Mouse (Mus musculus) thymus, postnatal 36 days (tissue): ENCODE measurements around the gene Hmgb1.

Source experiments
- DNase-seq, 2 experiments: peaks; one replicate each; pipeline ENCODE4 v3.0.0; 2022; ENCODE audit warnings: mixed read lengths in 2 of 2

Gene Hmgb1

DNA sequence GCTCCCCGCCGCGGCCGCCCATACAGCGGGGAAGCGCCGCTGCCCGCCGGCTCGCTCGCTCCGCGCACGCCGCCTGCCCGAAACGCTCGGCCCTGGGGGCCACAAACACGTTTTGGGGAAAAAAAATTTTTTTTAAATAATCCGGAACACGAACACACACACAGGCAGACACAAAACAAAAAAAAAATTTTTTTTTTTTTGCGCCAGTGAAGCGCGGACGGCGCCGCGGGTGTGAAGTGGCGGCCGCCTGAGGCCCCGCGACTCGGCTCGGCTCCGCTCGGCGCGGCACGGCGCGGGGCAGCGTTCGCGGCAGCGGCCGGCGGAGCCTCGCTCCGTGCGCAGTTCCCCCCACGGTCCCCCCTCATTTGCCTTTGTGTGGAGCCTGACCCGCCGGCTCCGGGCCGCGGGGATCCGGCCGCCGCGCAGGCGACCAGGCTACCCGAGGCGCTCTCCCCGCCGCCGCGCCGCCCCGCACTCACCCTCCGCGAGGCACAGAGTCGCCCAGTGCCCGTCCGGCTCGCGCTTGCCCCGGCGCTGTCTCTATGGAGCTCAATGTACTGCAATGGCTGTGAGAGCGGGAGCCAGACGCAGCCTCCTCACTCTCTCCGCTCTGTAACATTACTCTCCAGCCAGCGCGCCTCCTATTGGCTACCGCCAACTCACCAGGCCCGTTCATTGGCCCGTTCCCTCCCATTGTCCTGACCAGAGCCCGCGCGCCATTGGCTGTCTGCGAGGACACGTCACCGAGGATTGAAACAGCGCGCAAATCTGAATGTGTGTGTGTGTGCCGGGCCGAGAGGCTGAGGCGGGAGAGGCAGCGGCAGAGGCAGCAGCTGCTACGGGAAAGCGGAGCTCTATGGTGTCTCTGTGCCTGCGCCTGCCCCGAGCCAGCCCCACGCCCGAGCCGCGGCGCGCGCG lies 131.6 kb downstream of the Hmgb1 start:
- peak; percentile 99 to 100 for DNase-seq

DNA sequence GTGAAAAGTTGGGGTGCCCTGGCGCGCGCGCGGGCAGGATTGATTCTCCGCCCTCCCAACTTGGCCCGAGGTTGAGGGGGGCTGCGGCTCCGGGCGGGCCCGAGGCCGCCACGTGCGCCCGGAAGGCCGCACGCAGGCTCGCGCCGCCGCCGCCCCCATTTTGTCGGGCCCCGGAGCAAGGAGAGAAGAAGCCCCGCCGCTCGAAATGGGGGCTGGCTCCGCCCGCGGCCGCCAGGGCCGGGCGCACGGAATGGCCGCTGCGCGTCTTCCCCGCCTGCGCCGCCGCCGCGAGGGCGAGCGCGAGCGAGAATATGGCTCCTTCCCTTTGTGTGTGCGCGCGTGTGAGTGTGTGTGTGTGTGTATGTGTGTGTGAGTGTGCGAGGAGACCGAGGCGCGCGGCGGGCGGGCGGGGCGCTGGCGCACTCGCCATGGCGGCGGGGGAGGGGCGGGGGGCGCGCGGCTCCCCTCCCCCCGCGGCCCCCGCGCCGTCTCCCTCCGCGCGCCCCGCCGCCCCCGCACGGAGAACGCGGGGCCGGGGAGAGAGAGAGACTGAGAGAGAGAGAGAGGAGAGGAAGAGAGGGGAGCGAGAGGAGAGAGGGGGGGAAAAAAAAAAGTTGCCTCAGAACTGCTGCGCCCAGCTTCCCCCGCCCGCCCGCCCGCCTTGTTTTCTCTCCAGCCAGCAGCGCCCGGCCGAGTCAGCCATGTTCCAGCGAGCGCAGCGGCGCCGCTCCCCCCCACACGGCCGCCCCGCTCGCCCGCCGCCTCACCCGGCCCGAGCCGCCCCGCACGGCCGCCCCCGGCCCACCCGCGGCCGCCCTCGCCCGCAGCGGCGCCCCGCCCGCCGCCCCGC lies 132.5 kb downstream of the Hmgb1 start:
- DNase-seq, result peak; percentile 81 to 87

DNA sequence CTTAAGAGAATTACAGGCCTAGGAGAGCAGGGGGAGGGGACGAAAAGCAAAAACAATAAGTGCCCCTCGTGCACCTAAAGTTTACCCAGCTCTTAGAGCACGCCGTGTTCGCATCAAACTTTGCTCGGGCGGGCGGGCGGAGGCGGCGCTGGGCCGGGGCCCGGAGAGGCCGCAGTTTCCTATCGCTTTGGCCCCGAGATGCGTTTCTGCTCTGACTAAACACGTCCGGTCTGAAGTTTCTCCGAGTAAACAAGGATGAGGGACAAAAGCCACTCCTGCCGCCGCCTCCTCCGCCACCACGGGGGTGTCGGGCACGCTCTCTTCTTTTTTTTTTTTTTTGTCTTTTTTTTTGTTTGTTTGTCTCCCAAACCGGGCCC lies 133.1 kb downstream of the Hmgb1 start:
- DNase-seq, result no peak

DNA sequence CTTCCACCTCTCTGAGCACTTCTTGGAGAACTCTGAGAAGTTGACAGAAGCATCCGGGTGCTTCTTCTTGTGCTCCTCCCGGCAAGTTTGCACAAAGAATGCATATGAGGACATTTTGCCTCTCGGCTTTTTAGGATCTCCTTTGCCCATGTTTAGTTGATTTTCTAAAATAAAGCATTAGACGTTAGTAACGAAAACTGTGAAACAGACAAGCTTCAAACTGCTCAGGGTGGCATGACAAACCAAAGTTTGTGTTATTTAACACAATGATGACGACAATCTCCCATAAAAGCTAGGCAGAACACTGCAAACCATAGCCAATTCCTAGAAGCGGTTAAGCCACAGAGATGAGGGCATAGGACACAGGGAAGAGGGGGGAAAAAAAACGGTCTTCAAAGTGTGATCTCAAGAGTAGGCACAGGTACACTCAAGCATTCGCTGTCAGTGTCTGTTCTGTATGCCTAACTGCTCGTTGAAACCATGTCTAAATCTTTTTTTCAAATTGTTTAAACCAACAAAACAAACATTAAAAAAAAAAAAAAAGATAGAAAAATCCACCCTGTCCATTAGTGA lies 133.6 kb downstream of the Hmgb1 start:
- DNase-seq, result no peak

DNA sequence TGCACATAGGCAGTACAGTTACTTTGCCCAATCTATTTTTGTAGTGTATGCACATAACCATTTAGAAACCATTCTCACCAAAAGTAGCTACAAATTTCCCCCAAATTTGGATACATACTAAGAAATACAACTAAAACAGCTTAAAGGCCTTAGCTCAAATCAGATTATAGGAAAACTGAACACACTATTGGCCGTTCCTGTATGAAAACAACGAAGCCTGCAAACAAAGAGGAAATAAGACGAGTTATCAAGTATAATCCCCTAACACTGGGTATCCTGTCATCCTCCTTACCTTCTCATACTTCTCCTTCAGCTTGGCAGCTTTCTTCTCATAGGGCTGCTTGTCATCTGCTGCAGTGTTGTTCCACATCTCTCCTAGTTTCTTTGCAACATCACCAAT lies 134.9 kb downstream of the Hmgb1 start:
- no peak for DNase-seq

DNA sequence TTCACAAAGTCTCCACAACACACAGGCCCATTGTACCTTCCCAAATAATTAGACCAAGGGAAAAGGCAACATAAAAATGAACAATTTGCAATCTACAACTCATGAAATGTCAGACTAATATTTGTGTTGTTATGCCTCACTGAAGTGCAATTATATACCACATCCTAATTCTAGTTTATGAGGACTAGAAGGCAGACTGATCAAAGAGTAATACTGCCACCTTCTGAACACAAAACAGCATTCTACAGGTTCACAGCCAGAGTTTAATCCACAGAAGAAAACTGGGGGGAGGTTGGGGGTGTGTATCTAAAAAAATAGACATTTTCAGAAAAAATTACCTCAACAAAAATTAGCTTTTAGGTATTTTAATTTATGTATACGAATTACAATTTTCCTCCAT lies 135.3 kb downstream of the Hmgb1 start:
- DNase-seq, result no peak

DNA sequence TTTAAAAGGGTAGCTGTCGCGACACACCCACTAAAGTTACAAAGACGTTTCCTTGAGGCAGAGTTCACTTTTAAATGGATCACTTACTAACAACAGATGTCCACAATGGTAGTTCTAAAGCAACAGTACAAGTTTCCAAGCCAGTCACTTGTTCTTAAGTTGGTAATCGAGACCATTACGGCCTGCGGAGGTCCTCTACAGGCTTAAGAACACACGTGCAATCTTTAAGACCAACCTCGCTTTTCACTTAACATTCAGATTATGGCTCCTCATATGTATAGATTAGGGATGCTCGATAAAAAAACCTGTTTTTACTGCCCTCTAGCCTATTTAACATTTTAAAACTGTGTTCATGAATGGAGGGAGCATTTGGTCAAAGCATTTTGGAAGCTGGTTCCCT lies 137.6 kb downstream of the Hmgb1 start:
- DNase-seq, result no peak

DNA sequence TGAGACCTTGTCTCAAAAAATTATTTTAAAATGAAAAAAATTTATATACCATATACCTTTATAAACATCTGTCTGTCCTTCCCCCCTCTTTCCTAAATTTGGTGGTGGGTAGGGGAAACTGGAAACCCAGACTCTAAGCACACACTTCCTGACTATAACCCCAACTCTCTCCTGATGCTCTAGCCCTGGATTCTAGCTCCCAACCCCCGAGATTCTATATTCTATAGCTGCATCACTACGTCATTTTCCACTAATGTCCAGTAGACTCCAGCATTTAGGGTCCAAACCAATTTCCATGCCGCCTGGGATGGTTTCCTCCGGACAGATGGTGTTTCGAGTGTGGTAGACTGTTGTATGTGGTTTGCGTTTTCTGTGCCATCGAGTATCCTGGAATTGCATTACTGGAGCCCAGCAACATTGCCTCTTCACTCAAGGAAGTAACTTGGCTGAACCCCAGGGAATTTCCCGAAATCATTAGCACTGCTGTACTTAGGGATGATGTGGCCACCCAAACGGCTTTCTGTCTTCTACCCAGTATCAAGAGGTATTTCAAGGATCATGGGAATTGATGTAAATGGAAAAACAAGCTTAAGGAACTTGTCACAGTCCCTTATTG lies 138.7 kb downstream of the Hmgb1 start:
- DNase-seq, result no peak

DNA sequence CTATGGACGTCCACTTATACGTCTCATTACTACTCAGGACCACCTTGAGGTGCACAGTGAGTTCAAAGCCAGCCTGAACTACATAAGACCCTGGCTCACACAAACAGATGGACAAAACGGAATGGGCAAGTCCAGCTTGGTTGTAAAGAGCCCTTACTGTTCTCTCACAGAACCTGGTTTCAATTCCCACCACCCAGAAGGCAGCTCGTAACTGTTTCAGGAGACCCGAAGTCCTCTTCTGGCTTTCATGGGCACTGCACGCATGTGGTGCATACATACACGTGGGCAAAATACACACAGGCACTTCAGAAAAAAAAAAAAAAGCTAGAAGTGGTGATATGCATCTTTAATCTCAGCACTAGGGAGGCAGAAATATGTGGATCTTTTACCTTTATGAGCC lies 139.2 kb downstream of the Hmgb1 start:
- DNase-seq, result no peak

DNA sequence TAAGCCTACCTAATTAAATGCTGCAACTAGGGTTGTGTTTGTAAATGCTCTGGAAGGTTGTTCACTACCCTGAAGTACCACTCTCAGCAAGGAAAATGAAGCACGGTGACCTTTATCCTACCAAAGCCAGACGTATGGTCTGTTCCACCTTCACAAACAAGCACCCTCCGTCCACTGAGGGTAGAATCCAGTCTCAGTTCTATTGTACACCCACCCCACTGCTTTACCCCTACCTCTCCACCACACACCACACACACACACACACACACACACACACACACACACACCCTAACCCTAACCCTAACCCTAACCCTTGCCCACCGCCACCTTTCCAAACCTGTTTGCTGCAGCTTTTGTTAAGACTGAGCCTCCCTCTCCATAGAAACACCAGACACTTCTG lies 140.2 kb downstream of the Hmgb1 start:
- no peak for DNase-seq

DNA sequence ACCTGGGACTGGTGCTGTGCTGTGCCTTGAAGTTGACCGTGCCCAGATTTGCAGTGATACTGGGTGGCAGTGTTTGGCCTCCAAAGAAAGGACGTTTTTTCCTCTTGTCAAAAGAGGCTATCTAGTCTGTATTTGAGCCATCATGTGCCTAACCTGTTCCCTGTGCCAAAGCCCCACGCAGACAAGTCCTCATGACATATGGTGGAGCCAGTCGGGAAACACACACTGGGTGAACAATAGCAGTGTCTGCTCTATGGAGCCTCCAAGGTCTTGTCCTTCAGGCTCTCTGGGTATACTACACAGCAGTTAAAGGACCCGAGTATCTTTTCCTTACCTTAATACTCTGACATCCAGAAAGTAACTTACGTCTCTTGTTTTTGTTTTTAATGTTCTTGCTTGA lies 141.0 kb downstream of the Hmgb1 start:
- no peak for DNase-seq

DNA sequence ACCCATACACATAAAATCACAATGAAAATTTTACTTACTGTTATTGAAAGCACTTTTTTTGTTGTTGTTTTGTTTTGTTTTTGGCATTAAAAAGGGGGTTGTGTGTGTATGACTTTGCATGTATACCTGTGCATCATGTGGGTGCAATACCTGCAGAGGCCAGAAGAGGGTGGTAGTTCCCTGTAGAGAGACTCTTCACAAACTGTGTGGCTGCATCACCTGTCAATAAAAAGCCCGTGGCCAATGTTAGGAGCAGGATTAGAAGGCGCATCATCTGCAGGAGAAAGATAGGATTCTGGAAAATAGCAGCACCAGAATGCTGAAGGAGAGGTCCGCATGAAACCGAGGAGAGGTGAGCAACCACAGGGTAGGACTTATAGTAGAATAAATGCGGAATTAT lies 144.5 kb downstream of the Hmgb1 start:
- DNase-seq, result peak in 1 of 2 experiments; percentile 47

DNA sequence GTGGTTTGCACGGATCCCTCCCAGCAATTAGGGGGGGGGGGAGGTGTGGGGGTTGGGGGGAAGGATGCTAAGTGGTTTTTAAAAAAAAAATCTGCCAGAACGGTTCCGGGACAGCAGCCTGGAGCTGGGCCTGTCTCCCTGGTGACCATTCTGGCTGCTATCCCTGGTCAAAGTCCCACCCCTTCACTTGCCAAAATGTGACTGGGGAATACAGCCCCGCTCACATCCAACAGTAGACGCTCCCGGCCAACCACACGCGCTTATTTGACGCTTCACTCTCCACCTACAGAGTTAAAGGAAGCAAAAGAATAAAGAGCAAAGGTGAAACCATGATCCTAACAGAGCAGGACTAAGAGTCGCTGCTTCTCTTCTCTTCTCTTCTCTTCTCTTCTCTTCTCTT lies 146.6 kb downstream of the Hmgb1 start:
- no peak for DNase-seq

DNA sequence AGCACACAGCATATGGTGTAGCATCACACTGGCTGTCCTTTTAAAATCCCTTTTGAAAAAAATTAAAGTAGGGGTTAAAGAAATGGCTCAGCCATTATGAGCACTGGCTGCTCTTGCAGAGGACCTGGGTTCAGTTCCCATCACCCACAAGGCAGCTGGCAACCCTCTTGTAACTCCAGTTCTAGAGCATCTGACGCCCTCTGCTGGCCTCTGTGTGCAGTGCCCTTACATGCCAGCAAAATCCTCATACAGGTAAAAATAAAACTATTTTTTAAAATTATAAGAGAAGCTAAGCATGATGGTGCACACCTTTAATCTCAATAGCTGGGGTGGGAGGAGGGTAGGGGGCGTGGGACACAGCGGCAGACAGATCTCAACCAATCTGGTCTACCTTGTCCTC lies 147.4 kb downstream of the Hmgb1 start:
- DNase-seq, result no peak

DNA sequence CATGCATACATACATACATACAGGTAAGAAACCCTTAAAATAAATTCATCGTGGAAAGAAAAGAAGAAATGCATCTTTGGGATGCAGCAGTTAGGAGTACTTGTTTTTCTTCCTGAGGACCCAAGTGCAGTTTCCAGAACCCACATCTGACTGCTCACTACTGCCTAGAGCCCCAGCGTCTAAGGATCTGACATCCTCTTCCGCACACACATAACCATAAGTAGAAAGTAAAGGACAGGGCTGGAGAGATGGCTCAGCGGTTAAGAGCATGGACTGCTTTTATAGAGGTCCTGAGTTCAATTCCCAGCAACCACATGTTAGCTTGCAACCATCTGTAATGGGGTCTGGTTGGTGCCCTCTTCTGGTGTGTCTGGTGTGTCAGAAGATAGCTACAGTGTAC lies 151.9 kb downstream of the Hmgb1 start:
- no peak for DNase-seq

DNA sequence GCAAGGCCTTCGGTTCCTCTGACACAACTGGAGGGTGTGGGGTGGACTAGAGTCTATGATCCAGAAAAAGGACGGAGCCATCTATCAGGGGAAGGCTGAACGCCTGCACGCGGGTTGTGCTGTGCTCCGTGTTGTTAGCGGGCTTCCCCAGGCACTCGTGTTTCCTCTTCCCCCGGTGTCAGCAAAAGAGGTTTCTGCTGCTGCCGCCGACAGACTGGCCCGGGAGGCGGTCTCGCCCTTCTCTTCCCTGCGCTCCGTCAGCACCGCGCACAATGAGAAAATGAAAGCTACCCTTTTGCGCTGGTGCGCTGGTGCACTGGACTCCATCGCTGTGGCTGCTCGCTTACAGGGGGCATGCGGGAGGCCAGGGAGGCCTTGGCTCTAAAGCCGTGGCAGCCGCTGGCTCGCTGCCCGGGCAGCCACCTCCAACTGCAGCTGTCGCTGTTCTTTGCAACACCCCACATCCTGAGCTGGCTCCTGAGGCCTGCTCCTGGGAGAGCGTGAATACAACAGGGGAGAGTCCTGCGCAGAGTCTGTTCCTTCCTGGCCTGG lies 153.0 kb downstream of the Hmgb1 start:
- DNase-seq, result peak; percentile 78 to 81

DNA sequence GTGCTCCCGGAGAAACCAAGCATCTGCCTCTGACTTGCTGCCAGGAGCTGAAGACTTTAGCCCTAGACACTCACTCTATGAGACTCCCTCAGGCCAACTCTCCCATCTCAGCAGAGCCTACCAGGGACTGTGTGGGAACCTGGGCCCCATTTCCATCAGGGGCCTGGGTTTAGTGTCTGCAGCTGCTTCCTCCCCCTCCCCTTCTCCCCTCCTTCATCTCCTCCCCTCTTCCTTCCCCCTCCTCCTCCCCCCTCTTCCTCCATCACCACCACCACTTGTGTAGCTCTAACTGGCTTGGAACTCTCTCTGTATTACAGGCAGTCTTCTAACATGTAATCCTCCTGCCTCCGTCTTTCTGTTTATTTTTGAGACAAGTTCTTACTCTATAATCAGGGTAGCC lies 154.2 kb downstream of the Hmgb1 start:
- peak; percentile 57 to 77 for DNase-seq

DNA sequence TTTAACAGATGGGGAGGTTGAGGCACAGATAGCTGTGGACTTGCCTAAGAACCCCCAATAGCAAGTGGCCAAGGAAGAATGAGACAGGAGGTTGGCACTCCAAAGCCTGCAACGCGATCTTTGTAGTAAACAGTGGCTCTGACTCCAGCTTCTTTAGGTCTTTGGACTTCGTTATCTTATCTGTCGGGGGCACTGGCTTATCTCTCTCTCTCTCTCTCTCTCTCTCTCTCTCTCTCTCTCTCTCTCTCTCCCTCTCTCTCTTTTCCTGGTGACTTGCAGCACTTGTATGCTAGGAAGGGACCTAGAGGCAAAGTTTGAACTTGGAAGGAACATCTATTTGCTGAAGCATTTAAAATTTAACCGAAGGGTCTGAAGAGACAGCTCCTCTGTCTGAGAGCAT lies 155.9 kb downstream of the Hmgb1 start:
- no peak for DNase-seq

DNA sequence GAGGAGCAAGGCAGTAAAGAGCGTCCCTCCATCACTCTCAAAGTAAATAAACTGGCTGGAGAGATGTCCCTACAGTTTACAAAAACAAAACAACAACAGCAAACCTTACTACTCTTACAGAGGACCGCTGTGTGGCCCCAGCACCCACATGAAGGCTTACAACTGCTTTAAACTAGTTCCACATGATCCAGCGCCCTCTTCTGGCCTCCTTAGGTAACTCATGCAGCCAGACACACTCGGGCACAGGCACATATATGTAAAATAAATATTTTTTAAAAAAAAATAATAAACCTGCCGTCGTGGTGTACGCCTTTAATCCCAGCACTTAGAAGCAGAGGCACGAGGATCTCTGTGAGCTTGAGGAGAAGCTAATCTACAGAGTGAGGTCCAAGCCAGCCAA lies 156.9 kb downstream of the Hmgb1 start:
- DNase-seq, result no peak

DNA sequence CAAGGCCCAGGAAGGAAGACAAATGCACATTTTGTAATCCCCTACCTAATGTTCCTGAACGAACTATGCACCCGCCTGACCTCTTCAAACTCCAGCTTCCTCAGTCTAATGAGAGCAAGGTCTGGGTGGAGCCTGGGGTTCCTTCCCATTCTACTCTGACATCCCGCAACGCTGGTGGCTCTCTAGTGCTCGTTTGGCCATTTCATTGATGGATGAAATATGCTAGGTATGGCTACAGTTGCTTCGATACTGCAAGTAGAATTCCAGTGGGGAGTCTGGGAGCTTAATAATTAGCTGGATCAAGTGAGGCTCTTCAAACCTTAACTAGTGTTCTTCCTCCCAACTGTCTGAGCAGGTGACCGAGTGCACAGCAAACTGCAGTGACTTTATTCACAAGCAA lies 163.2 kb downstream of the Hmgb1 start:
- DNase-seq, result no peak

DNA sequence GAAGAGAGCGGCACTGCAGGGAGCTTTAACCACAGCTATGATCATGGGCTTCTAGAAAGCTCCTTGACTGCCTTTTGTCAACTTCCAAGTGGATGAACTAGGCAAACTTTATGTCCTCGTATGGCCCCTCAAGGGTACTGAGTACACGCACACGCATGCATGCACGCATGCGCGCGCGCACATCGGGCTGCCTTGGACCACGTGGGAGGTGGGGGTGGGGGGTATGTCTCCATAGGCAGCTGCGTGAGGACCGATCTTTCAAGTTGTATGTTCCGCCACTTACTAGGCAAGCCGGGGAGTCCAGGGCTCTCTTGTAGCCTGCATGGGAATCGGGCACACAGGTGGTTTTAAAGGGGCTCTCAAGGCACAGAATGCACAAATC lies 163.6 kb downstream of the Hmgb1 start:
- no peak for DNase-seq

DNA sequence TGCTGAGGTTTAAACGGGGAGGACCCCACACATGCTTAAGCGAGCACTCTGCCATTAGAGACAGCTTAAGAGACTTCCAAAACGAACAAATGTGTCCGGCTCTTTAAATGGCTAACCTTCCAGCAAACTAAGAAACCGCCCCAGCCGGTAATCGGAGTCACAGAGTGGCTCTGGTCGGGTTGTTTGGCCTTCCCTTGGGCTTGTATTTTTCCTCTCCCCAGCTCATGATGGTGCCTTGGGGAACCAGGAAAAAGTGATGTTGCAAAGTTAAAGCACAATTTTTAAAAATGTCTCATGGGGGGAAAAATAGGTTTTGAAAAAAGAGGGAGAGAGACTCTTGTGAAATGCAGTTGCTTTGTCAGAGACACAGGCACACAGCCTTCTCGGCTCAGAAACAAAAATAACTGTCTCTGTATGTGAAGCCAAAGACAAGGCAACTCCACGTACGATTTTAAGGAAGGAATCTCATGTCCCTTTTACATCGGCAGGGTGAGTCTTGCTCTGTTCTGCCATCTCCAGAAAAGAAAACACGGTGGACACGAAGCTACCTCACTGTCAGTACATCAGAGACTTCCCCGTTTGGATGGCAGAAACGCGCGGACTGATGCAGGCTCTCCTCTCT lies 164.1 kb downstream of the Hmgb1 start:
- no peak for DNase-seq
